Mouse (Mus musculus) stomach, postnatal 0 days (tissue): ENCODE data around the gene Gm43552.

Experiments
- CTCF ChIP-seq: IDR thresholded peaks from 2 replicates; pipeline ENCODE4 v1.5.1; 2016; ENCODE audit warnings: antibody characterized with exemption, low read depth, mild to moderate bottlenecking, moderate library complexity
- EP300 ChIP-seq: optimal IDR thresholded peaks from 2 replicates; pipeline ENCODE3; 2016; ENCODE audit warnings: antibody characterized with exemption

DNA sequence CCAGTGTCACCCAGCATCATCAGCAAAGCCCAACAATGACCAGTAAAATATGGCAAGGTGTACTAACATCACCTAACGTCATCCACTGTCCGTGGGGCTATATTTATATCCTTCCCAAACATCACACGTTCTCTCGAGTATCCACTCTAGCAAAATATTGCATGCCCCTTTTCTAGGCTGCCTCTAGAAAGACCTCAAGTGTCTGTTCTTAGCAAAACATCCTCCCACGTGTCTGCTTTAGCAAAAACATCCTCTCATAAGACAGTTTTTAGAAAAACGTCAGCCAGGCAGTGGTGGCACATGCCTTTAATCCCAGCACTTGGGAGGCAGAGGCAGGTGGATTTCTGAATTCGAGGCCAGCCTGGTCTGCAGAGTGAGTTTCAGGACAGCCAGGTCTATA lies 7.6 kb upstream of the Gm43552 start:
- no peak for TF ChIP-seq CTCF
- TF ChIP-seq EP300 = no peak
